Mouse (Mus musculus) forelimb bud, embryonic 11.5 days (tissue): ENCODE results near the gene Ifi205.

ENCODE experiments used
- DNase-seq: peaks from one replicate; pipeline ENCODE4 v3.0.0-alpha.2; 2012; ENCODE audit warnings: low read depth, low spot score

The Ifi205 gene

GRCm38 (mm10) chr1:173973111-173973510 is 58.5 kb downstream of the Ifi205 start:
- DNase-seq, result no peak
